Mouse (Mus musculus): ENCODE results near the gene Grin2a.

Gene Grin2a

GRCm38 (mm10) chr16:9865710-9866109 lies 129.7 kb downstream of the Grin2a start:
- DNase-seq (ENCODE audit: low spot score in 2 of 2), result no peak

- DNase-seq (ENCODE audit: low spot score in 2 of 2), result no peak
Observed at GRCm38 (mm10) chr16:9865039-9865438, 130.3 kb downstream of the Grin2a start.

- no peak for DNase-seq (ENCODE audit: low spot score in 2 of 2)
Observed at GRCm38 (mm10) chr16:9857758-9858157, 137.6 kb downstream of the Grin2a start.

- no peak for DNase-seq (ENCODE audit: low spot score in 2 of 2)
Observed at GRCm38 (mm10) chr16:9851265-9851988, 143.9 kb downstream of the Grin2a start.

- no peak for DNase-seq (ENCODE audit: low spot score in 2 of 2)
Observed at GRCm38 (mm10) chr16:9841496-9841895, 153.9 kb downstream of the Grin2a start.

GRCm38 (mm10) chr16:9836542-9836941 lies 158.8 kb downstream of the Grin2a start:
- no peak for DNase-seq (ENCODE audit: low spot score in 2 of 2)

- DNase-seq (ENCODE audit: low spot score in 2 of 2), result no peak
Observed at GRCm38 (mm10) chr16:9834236-9834635, 161.1 kb downstream of the Grin2a start.

- no peak for DNase-seq (ENCODE audit: low spot score in 2 of 2)
Observed at GRCm38 (mm10) chr16:9825110-9825483, 170.3 kb downstream of the Grin2a start.

GRCm38 (mm10) chr16:9824436-9825109 lies 170.8 kb downstream of the Grin2a start:
- no peak for DNase-seq (ENCODE audit: low spot score in 2 of 2)

- no peak for DNase-seq (ENCODE audit: low spot score in 2 of 2)
Observed at GRCm38 (mm10) chr16:9823686-9824085, 171.7 kb downstream of the Grin2a start.

GRCm38 (mm10) chr16:9819508-9819907 lies 175.9 kb downstream of the Grin2a start:
- DNase-seq (ENCODE audit: low spot score in 2 of 2), result no peak

GRCm38 (mm10) chr16:9801338-9801737 lies 194.0 kb downstream of the Grin2a start:
- DNase-seq (ENCODE audit: low spot score in 2 of 2), result no peak

- DNase-seq (ENCODE audit: low spot score in 2 of 2), result no peak
Observed at GRCm38 (mm10) chr16:9800221-9800620, 195.1 kb downstream of the Grin2a start.

GRCm38 (mm10) chr16:9792976-9793375 lies 202.4 kb downstream of the Grin2a start:
- no peak for DNase-seq (ENCODE audit: low spot score in 2 of 2)

GRCm38 (mm10) chr16:9786261-9786660 lies 209.1 kb downstream of the Grin2a start:
- DNase-seq (ENCODE audit: low spot score in 2 of 2), result no peak

GRCm38 (mm10) chr16:9785821-9786220 lies 209.5 kb downstream of the Grin2a start:
- no peak for DNase-seq (ENCODE audit: low spot score in 2 of 2)

- DNase-seq (ENCODE audit: low spot score in 2 of 2), result no peak
Observed at GRCm38 (mm10) chr16:9768981-9769380, 226.4 kb downstream of the Grin2a start.

- DNase-seq (ENCODE audit: low spot score in 2 of 2), result no peak
Observed at GRCm38 (mm10) chr16:9768356-9768755, 227.0 kb downstream of the Grin2a start.

GRCm38 (mm10) chr16:9767946-9768345 lies 227.4 kb downstream of the Grin2a start:
- DNase-seq (ENCODE audit: low spot score in 2 of 2), result no peak

- no peak for DNase-seq (ENCODE audit: low spot score in 2 of 2)
Observed at GRCm38 (mm10) chr16:9764086-9764485, 231.3 kb downstream of the Grin2a start.

GRCm38 (mm10) chr16:9760347-9760746 lies 235.0 kb downstream of the Grin2a start:
- no peak for DNase-seq (ENCODE audit: low spot score in 2 of 2)

- DNase-seq (ENCODE audit: low spot score in 2 of 2), result no peak
Observed at GRCm38 (mm10) chr16:9756849-9757248, 238.5 kb downstream of the Grin2a start.

- no peak for DNase-seq (ENCODE audit: low spot score in 2 of 2)
Observed at GRCm38 (mm10) chr16:9754061-9754460, 241.3 kb downstream of the Grin2a start.
